Mouse (Mus musculus) neural tube, embryonic 15.5 days (tissue): ENCODE data around the gene Fam166b. TPM values are rescaled to one million over a fixed set of nuclear protein-coding genes. Genes with fewer than 3 reads are reported as not detected.

Source experiments
- ATAC-seq: fragments of 200-750 bp; cut with Nextera tagmentation; 2 replicates; pipeline ENCODE4 v1.8.0; 2017; ENCODE audit warnings: mild to moderate bottlenecking, moderate TSS enrichment, moderate library complexity; ENCODE audit not compliant: low FRiP score
- H3K27ac ChIP-seq: fragments of 300-500 bp; sonication (generic); replicated peaks from 2 replicates; pipeline ENCODE4 v1.5.1; 2015; ENCODE audit warnings: mild to moderate bottlenecking, inconsistent platforms
- H3K27me3 ChIP-seq: fragments of 300-500 bp; sonication (generic); replicated peaks from 2 replicates; pipeline ENCODE4 v1.6.1; 2015; ENCODE audit warnings: inconsistent platforms
- H3K36me3 ChIP-seq: fragments of 300-500 bp; sonication (generic); 2 replicates; pipeline ENCODE4 v1.6.1; 2015; ENCODE audit warnings: inconsistent platforms
- H3K4me1 ChIP-seq: fragments of 300-500 bp; sonication (generic); 2 replicates; pipeline ENCODE4 v1.6.1; 2015; ENCODE audit warnings: inconsistent platforms
- H3K4me2 ChIP-seq: fragments of 300-500 bp; sonication (generic); 2 replicates; pipeline ENCODE4 v1.6.1; 2015; ENCODE audit warnings: inconsistent platforms, mild to moderate bottlenecking, moderate library complexity
- H3K4me3 ChIP-seq: fragments of 300-500 bp; sonication (generic); replicated peaks from 2 replicates; pipeline ENCODE4 v1.5.1; 2015; ENCODE audit warnings: mild to moderate bottlenecking, inconsistent platforms
- H3K9ac ChIP-seq: fragments of 300-500 bp; sonication (generic); replicated peaks from 2 replicates; pipeline ENCODE4 v1.6.1; 2015; ENCODE audit warnings: mild to moderate bottlenecking, inconsistent platforms
- H3K9me3 ChIP-seq: fragments of 300-500 bp; sonication (generic); replicated peaks from 2 replicates; pipeline ENCODE4 v1.6.1; 2016; ENCODE audit warnings: inconsistent platforms
- WGBS: fragments of 180-500 bp; shearing (Covaris S2); methylation state at CpG from one replicate; pipeline ENCODE4 v1.1.7; 2015; ENCODE audit warnings: mixed read lengths; 5-methylcytosine and 5-hydroxymethylcytosine counted together
- polyA plus RNA-seq: library from polyadenylated mRNA; unstranded; fragments of >200 nt; fragmentation: Nextera tagmentation; extraction: Ambion mirVana; gene quantifications from 2 replicates; pipeline ENCODE4 v1.2.1, GENCODE M21; 2015

The Fam166b gene
- polyA plus RNA-seq, 1 experiment from 2014 or later: 2.6 TPM

DNA sequence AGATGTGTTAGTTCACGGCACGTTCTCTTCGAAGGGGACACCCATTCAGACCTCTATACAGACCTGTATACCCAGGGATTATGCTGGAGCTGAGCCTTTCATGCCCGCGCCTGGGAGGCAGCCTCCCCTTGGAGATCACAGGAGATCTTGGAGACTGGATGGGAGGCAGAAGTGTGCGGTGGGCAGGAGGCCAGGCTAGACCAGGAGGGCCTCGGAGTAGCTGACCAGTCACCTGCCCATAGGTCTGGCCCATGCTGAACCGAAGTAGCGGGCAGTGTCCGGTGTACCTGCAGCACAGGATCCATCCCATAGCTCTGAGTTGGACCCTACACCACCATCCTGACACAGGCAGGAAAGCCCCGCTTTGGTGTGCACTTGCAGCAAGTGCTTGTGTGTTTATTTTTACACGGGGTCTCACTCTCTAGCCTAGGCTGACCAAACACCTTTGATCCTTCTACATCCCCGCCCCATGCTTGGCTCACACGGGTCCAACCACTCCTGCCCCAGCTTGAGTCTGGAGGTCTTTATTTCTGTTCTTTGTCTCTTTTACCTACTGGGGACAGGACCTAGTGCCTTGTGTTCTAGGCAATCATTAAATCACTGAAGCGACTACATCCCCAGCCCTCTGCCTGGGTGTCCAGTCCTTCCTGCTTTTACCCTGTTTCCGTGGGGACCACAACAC lies 613 bp downstream of the Fam166b start:
- H3K4me3 ChIP-seq: no peak overlapping the region
- ATAC-seq: no peak
- no peak overlapping the region for H3K9ac ChIP-seq
- peaks cover 29% of the 10 kb centered on the region for H3K4me1 ChIP-seq
- H3K4me2 ChIP-seq: peak overlapping the region; percentile 17; the same call in 1 of the 2 replicates
- H3K27me3 ChIP-seq: peaks cover 27% of the 10 kb centered on the region
- WGBS: 29% methylated on average over 16 of the region's 16 CpGs
- H3K27ac ChIP-seq: peak overlapping the region; percentile 60
- H3K9me3 ChIP-seq: no peaks in the 10 kb centered on the region
- H3K36me3 ChIP-seq: peaks cover 41% of the 10 kb centered on the region

DNA sequence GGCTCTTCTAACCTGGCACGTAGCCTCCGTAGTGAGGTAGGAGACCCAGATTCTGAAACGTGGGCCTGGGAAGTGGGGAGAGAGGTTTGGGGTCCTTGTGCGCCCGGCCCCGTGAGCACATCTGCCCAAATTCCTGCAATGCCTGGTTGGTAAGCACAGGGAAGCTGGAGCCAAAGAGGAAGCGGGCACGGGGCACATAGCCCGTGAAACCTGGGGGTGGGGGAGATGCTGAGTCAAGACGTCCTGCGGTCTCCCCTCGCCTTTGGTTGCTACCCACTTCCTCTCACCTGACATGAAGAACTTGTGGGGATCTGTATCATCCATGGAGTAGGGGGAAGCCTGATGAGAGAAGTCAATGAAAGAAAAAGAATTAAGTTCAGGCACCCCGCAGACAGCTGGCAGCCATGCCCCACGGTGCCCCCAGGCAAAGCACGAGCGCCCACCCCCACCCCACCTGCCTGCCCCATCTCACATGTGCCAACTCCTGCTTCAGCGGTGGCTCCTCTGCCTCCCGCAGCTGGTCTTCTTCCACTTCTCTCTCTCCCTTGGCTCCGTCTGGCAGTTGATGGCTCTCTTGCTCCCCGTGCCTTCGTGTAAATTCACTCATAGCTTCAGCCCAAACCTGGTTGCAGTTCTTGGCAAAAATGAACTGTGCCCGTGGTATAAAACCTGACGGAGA lies 1.3 kb downstream of the Fam166b start:
- Histone ChIP-seq H3K9ac (no peak overlapping the region), H3K4me1 (peaks cover 29% of the 10 kb centered on the region), H3K9me3 (no peaks in the 10 kb centered on the region), H3K27ac (no peak overlapping the region), H3K4me3 (no peak overlapping the region), H3K36me3 (peaks cover 48% of the 10 kb centered on the region), H3K4me2 (no peak overlapping the region), H3K27me3 (peaks cover 33% of the 10 kb centered on the region)
- ATAC-seq: no peak
- 21% methylated on average over 23 of the region's 23 CpGs for whole genome bisulfite sequencing

DNA sequence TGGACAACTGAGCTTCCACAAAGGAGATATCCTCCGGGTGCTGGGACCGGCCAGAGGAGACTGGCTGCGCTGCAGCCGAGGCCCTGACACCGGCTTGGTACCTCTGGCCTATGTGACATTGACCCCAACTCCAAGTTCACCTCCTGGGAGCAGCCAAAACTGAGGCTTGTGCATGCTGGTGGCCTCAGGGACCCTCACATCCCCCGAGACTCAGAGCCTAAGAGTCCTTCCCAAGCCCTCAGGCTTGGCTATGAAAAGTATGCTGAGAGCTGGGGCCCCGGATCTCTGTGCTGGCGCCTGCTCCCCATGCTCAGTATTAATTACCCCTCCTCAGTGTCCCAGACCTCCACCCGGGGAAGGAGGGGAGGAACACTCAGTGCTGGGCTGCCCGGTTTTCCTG lies 2.4 kb downstream of the Fam166b start:
- no peak for ATAC-seq
- 39% methylated on average over 10 of the region's 10 CpGs for WGBS

DNA sequence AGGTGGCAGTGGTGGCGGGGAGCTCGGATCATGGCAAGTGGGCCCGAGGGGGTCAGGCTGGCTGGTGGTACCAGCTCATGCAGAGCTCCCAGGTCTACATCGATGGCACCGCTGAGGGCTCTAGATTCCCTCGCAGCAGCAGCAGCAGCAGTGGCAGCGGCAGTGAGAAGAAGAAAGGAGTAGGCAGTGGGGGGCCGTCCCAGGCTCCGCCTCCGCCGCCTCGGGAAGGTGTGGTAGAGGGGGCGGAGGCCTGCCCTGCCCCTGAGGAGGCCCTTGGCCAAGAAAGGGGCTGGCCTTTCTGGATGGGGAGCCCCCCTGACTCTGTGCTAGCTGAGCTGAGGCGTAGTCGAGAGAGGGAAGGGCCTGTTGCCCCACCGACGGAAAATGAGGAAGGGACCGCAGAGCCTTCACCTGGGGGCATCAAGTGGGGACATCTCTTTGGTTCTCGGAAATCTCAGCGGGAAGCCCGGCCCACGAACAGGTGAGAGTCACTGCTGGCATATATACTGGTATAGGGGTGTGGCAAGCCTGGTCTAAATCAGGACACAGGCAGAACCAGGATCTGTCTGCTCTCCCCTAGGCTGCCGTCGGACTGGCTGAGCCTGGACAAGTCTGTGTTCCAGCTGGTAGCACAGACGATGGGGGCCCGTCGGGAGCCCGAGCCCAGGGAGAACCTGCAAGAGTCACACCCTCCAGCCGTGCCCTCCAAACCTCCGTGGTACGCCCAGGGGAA lies 3.1 kb downstream of the Fam166b start:
- H3K36me3 ChIP-seq: peaks cover 59% of the 10 kb centered on the region
- WGBS: 25% methylated on average over 31 of the region's 31 CpGs
- no peak for ATAC-seq
- no peak overlapping the region for H3K4me3 ChIP-seq
- H3K4me2 ChIP-seq: no peak overlapping the region
- no peaks in the 10 kb centered on the region for H3K9me3 ChIP-seq
- H3K27ac ChIP-seq: no peak overlapping the region
- H3K27me3 ChIP-seq: peaks cover 41% of the 10 kb centered on the region
- no peak overlapping the region for H3K9ac ChIP-seq
- peaks cover 27% of the 10 kb centered on the region for H3K4me1 ChIP-seq

More for the DNA sequence above, 2.4 kb downstream of the Fam166b start:
- peaks cover 27% of the 10 kb centered on the region for H3K4me1 ChIP-seq
- no peak overlapping the region for H3K9ac ChIP-seq
- H3K9me3 ChIP-seq: no peaks in the 10 kb centered on the region
- H3K36me3 ChIP-seq: peaks cover 59% of the 10 kb centered on the region
- H3K27me3 ChIP-seq: peaks cover 41% of the 10 kb centered on the region
- no peak overlapping the region for H3K4me2 ChIP-seq
- H3K4me3 ChIP-seq: no peak overlapping the region
- no peak overlapping the region for H3K27ac ChIP-seq

DNA sequence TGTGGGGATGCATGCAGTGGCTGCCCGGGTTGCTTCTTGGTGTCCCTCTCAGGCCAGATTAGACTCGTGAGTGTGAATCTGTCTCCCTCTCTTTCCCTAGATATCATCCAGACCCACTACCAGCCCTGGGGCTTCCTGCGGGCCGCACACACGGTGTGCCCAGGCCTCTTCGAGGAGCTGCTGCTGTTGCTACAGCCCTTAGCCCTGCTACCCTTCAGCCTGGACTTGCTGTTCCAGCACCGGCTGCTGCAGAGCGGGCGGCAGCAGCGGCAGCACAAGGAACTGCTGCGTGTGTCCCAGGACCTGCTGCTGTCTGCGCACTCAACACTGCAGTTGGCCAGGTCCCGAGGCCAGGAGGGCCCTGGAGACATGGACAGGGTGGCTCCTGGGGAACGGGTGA lies 3.7 kb downstream of the Fam166b start:
- H3K4me2 ChIP-seq: no peak overlapping the region
- peaks cover 41% of the 10 kb centered on the region for H3K27me3 ChIP-seq
- H3K4me1 ChIP-seq: peaks cover 28% of the 10 kb centered on the region
- no peak overlapping the region for H3K4me3 ChIP-seq
- no peak overlapping the region for H3K9ac ChIP-seq
- H3K36me3 ChIP-seq: peaks cover 59% of the 10 kb centered on the region
- WGBS: 30% methylated on average over 14 of the region's 14 CpGs
- ATAC-seq: no peak
- no peak overlapping the region for H3K27ac ChIP-seq
- no peaks in the 10 kb centered on the region for H3K9me3 ChIP-seq

DNA sequence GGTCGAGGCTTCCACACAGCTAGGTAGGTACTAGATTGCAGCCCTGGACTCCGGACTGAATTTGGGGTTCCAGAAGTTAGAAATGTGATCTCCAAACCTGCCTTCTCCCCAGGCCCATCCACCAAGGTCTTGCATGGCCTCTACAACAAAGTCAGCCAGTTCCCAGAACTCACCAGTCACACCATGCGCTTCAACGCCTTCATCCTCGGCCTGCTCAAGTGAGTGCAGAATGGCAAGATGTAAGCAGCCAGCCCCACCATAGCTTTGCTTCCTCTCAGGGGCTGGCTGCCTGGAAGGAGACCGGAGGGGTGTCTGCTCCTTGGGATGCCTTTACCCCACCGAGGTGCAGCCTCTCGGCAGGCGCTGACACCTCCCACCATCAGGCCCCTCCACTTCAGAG lies 4.9 kb downstream of the Fam166b start:
- 87% methylated on average over 9 of the region's 9 CpGs for WGBS
- Histone ChIP-seq H3K27me3 (peaks cover 41% of the 10 kb centered on the region), H3K9ac (no peak overlapping the region), H3K4me2 (no peak overlapping the region), H3K4me1 (peaks cover 36% of the 10 kb centered on the region), H3K9me3 (no peaks in the 10 kb centered on the region), H3K36me3 (peaks cover 68% of the 10 kb centered on the region), H3K27ac (no peak overlapping the region), H3K4me3 (no peak overlapping the region)
- no peak for ATAC-seq

DNA sequence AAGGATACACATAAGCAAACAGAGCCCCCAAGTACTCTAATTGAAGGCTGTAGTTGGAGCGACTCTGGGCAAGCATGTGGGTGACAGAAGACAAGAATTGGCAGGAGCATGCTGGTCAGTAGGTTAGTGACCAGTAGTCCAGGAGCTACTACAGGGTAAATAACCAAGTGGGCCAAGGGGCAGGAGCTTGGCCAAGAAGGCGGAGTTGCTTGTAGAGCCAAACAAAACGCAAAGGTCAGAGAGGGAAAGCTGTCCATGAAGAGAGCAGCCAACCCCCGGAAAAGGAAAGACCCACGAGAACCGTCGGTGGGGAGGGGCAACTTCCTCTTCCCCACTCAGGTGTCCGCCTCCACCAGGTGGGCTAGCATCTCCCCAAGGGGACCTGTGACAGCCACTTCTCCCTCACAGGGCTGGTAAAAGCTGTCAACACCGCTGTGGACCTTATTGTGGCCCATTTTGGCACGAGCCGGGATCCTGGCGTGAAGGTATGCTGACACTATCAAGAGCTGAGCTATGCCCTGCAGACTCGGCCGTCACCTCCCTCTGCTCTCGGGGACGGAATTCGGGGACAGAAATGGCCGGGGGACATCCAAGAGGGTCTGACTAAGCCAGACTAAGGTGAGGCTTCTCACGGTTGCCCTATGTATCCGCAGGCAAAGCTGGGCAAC lies 5.5 kb downstream of the Fam166b start:
- no peaks in the 10 kb centered on the region for H3K9me3 ChIP-seq
- H3K27ac ChIP-seq: no peak overlapping the region
- ATAC-seq: no peak
- H3K9ac ChIP-seq: no peak overlapping the region
- peaks cover 34% of the 10 kb centered on the region for H3K4me1 ChIP-seq
- H3K4me3 ChIP-seq: no peak overlapping the region
- peaks cover 74% of the 10 kb centered on the region for H3K36me3 ChIP-seq
- no peak overlapping the region for H3K4me2 ChIP-seq
- H3K27me3 ChIP-seq: peaks cover 41% of the 10 kb centered on the region
- WGBS: 95% methylated on average over 20 of the region's 20 CpGs

DNA sequence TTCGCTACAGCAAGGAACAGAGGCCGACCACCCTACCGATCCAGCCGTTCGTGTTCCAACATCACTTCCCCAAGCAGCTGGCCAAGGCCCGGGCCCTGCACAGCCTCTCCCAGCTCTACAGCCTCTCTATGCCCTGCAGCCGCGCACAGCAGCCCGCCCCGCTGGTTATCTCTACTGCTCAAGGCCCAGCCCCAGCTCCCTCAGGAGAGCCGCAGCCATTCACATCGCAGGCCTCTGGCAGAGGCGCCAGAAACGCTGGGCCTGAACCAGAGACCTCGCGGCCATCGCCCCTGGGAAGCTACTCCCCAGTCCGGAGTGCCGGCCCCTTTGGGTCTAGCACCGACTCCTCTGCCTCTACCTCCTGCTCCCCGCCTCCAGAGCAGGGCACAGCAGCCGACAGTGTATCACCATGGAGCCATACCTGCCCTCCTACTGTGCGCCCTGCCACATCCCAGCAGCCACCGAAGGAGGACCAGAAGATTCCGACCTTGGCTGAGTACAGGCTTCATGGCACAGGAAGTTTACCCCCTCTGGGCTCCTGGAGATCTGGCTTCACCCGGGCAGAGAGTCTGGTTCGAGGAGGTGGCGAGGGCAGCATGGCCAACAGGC lies 7.2 kb downstream of the Fam166b start:
- Histone ChIP-seq H3K4me1 (peaks cover 30% of the 10 kb centered on the region), H3K27me3 (peaks cover 41% of the 10 kb centered on the region), H3K27ac (no peak overlapping the region), H3K9ac (no peak overlapping the region), H3K4me2 (no peak overlapping the region), H3K4me3 (no peak overlapping the region), H3K36me3 (peaks cover 82% of the 10 kb centered on the region), H3K9me3 (no peaks in the 10 kb centered on the region)
- WGBS: 81% methylated on average over 28 of the region's 28 CpGs
- ATAC-seq: no peak

DNA sequence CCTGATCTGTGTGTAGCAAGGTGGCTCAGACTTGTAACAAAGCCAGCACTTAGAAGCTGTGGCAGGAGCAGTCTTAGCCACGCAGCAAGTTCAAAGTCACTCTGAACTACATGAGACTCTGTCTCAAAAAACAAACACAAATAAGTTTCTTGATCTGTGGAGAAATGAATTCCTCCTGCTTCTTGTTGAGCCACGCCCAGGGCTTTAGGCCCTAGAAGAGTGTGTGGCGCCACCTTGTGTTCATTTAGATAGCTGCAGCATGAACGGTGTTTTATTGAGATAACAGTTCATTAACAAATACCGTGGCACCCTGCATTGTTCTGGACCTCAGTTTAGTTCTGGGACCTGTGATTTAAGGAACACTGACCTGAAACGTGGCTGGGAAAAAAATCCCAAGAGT lies 8.6 kb downstream of the Fam166b start:
- Histone ChIP-seq H3K4me3 (no peak overlapping the region), H3K4me2 (no peak overlapping the region), H3K27ac (0 out of 2 replicates have a peak overlapping the region, but pooled peaks have one; percentile 13), H3K36me3 (peaks cover 82% of the 10 kb centered on the region), H3K9me3 (no peaks in the 10 kb centered on the region), H3K4me1 (peaks cover 26% of the 10 kb centered on the region), H3K9ac (no peak overlapping the region), H3K27me3 (peaks cover 35% of the 10 kb centered on the region)
- 5% methylated on average over 6 of the region's 6 CpGs for WGBS
- no peak for ATAC-seq

DNA sequence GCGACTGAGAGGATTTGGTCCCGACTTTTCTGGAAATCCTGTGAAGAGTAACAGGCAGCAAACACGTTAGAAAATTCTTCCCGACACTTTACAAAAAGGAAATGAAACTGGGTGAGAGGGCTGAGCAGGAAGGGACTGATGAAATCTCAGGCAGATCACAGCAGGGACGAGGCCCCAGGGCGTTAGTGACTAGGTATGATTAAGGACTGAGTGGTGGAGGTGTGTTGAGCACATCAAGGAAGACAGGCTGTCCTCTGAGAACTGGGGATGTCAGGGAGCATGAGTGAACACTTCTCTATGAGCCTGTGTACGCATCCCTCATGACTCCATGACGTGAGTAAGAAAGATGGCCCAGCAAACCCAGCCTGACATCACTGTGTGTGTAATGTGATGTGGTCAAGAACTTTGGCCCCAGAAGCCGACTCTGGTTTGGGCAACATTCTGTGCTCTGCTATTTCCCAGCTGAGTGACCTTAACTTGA lies 9.1 kb downstream of the Fam166b start:
- H3K27ac ChIP-seq: 0 out of 2 replicates have a peak overlapping the region, but pooled peaks have one; percentile 13
- peaks cover 30% of the 10 kb centered on the region for H3K27me3 ChIP-seq
- no peak overlapping the region for H3K9ac ChIP-seq
- H3K4me1 ChIP-seq: peaks cover 27% of the 10 kb centered on the region
- peaks cover 82% of the 10 kb centered on the region for H3K36me3 ChIP-seq
- H3K4me3 ChIP-seq: no peak overlapping the region
- no peak for ATAC-seq
- H3K9me3 ChIP-seq: no peaks in the 10 kb centered on the region
- 75% methylated on average over 9 of the region's 9 CpGs for WGBS
- no peak overlapping the region for H3K4me2 ChIP-seq
